In genomic region chr5:139933476-139933875, GRCm38 (mm10) we compare ENCODE assay signal across 8 mouse cellular contexts. TPM values are rescaled to one million over a fixed set of nuclear protein-coding genes. Genes with fewer than 3 reads are reported as not detected.
DNase-seq lines count a peak whose midpoint lies in the region.
"Had no signal": no experiment of that assay in that cellular context is flagged by ENCODE, and none has a peak within 500 bp of the region (broad histone marks: within the 10 kb centered on the region; RNA-seq: fewer than 3 reads in every experiment).

No protein-coding gene starts in this region.

- H3K4me3 ChIP-seq in limb, embryonic 10.5 days: no peak overlapping the region

- H3K36me3 ChIP-seq in limb, embryonic 10.5 days: no peaks in the 10 kb centered on the region

- H3K9me3 ChIP-seq in limb, embryonic 10.5 days (replicated peaks): no peaks in the 10 kb centered on the region

- H3K4me1 ChIP-seq in limb, embryonic 10.5 days: peaks cover 31% of the 10 kb centered on the region

- peaks cover 18% of the 10 kb centered on the region for H3K27me3 ChIP-seq in limb, embryonic 10.5 days (ENCODE audit: low read depth, poor library complexity, severe bottlenecking)

- 57% methylated on average over 7 of the region's 7 CpGs for WGBS in limb, embryonic 10.5 days

- H3K27ac ChIP-seq in limb, embryonic 10.5 days: 0 out of 2 replicates have a peak overlapping the region, but pooled peaks have one; percentile 56
- H3K27ac ChIP-seq: macrophage had no signal

- intact Hi-C loops in left cerebral cortex, postnatal 14 days (cut with DNase I): no loop called here

- DNase-seq in left cerebral cortex, postnatal 14 days (ENCODE audit: low spot score in 2 of 2): peak; percentile 45 to 52
- DNase-seq in left cerebral cortex, adult 11 months (ENCODE audit: low spot score): no peak
- peak; percentile 59 for DNase-seq in Muller cell, postnatal 12 days (ENCODE audit: inconsistent ontology term)
- peak; percentile 6 for DNase-seq in c-Kit-negative CD71-positive TER-119-positive erythroid progenitor cells, embryonic 14.5 days (ENCODE audit: low read depth, low spot score)
- DNase-seq in limb, embryonic 10.5 days (ENCODE audit: low spot score): peak; percentile 57
- DNase-seq in spleen, postnatal 36 days (ENCODE audit: low spot score in 2 of 2): peak; percentile 26
- no peak for DNase-seq in cerebellum, adult 11-12 months

RNA-seq across cellular contexts. Expression of gene Elfn1, which starts 25.7 kb away (rescaled TPM):
- total RNA-seq in left cerebral cortex, postnatal 14 days (2021): 10 to 100 TPM; 38.6 to 41.7 TPM
- polyA plus RNA-seq in limb, embryonic 10.5 days (2016; fragmentation: Nextera tagmentation; extraction: Ambion mirVana): 0.10 and 0.18 TPM in 2 replicates
- polyA plus RNA-seq: macrophage had no signal

Comparison
In these comparisons a context has a peak if more than half of its experiments do, and no peak if none do; other contexts are left out.
1. DNase-seq: peak in left cerebral cortex, postnatal 14 days (2 of 2), Muller cell, postnatal 12 days (single experiment), c-Kit-negative CD71-positive TER-119-positive erythroid progenitor cells, embryonic 14.5 days (single experiment), limb, embryonic 10.5 days (single experiment) and spleen, postnatal 36 days (2 of 2); none in left cerebral cortex, adult 11 months (single experiment) and cerebellum, adult 11-12 months (single experiment).